Mouse (Mus musculus) lung, adult 2 months (tissue): ENCODE data around the gene Tpm1.

Experiments used
- CTCF ChIP-seq: fragments of 200-500 bp; IDR thresholded peaks from 2 replicates; pipeline ENCODE4 v1.5.1; 2011; ENCODE audit warnings: mild to moderate bottlenecking, low read length, control low read depth; ENCODE audit not compliant: insufficient read depth
- POLR2A ChIP-seq: fragments of 200-500 bp; IDR thresholded peaks from 2 replicates; pipeline ENCODE4 v1.6.1; 2011; ENCODE audit warnings: low read depth, mild to moderate bottlenecking, control low read depth, low read length, borderline replicate concordance; ENCODE audit errors: extremely low read depth

DNA sequence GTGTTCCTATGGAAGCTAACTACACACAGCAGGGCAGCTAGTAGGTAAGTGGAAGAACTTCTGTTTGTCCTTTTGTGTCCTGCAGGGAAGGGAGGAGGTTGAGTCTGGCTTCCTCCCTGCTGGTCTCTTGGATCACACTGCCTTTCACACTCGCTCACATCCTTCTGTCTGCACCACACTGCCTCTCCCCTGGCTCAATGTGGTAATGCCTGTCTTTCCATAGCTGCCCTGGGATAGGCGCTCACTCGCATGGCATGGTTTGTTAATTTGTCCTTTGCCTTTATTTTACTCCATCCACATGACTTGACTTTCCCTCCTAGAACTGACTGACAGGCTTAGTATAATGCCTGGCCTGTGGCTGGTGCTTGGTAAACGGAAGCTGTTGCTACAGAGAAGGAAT is 34.6 kb upstream of the Tpm1 start:
- TF ChIP-seq CTCF (no peak), POLR2A (no peak)
